Mouse (Mus musculus) neural tube, embryonic 15.5 days (tissue): Measurements from ENCODE around the gene Vmn2r10. TPM values are rescaled to one million over a fixed set of nuclear protein-coding genes. Genes with fewer than 3 reads are reported as not detected.
"Not testable (repeated sequence)": the region's sequence is repeated elsewhere in the genome, so short reads cannot be mapped to it uniquely, and the experiment has no call there.

Experiments used
- ATAC-seq: fragments of 200-750 bp; cut with Nextera tagmentation; 2 replicates; pipeline ENCODE4 v1.8.0; 2017; ENCODE audit warnings: mild to moderate bottlenecking, moderate TSS enrichment, moderate library complexity; ENCODE audit not compliant: low FRiP score
- H3K27ac ChIP-seq: fragments of 300-500 bp; sonication (generic); replicated peaks from 2 replicates; pipeline ENCODE4 v1.5.1; 2015; ENCODE audit warnings: mild to moderate bottlenecking, inconsistent platforms
- H3K27me3 ChIP-seq: fragments of 300-500 bp; sonication (generic); replicated peaks from 2 replicates; pipeline ENCODE4 v1.6.1; 2015; ENCODE audit warnings: inconsistent platforms
- H3K36me3 ChIP-seq: fragments of 300-500 bp; sonication (generic); 2 replicates; pipeline ENCODE4 v1.6.1; 2015; ENCODE audit warnings: inconsistent platforms
- H3K4me1 ChIP-seq: fragments of 300-500 bp; sonication (generic); 2 replicates; pipeline ENCODE4 v1.6.1; 2015; ENCODE audit warnings: inconsistent platforms
- H3K4me2 ChIP-seq: fragments of 300-500 bp; sonication (generic); 2 replicates; pipeline ENCODE4 v1.6.1; 2015; ENCODE audit warnings: inconsistent platforms, mild to moderate bottlenecking, moderate library complexity
- H3K4me3 ChIP-seq: fragments of 300-500 bp; sonication (generic); replicated peaks from 2 replicates; pipeline ENCODE4 v1.5.1; 2015; ENCODE audit warnings: mild to moderate bottlenecking, inconsistent platforms
- H3K9ac ChIP-seq: fragments of 300-500 bp; sonication (generic); replicated peaks from 2 replicates; pipeline ENCODE4 v1.6.1; 2015; ENCODE audit warnings: mild to moderate bottlenecking, inconsistent platforms
- H3K9me3 ChIP-seq: fragments of 300-500 bp; sonication (generic); replicated peaks from 2 replicates; pipeline ENCODE4 v1.6.1; 2016; ENCODE audit warnings: inconsistent platforms
- WGBS: fragments of 180-500 bp; shearing (Covaris S2); methylation state at CpG from one replicate; pipeline ENCODE4 v1.1.7; 2015; ENCODE audit warnings: mixed read lengths; 5-methylcytosine and 5-hydroxymethylcytosine counted together
- polyA plus RNA-seq: library from polyadenylated mRNA; unstranded; fragments of >200 nt; fragmentation: Nextera tagmentation; extraction: Ambion mirVana; gene quantifications from 2 replicates; pipeline ENCODE4 v1.2.1, GENCODE M21; 2015

Vmn2r10 gene
- not detected in 2 replicates for polyA plus RNA-seq

GRCm38 (mm10) chr5:109006427-109006826 lies at the start of gene Vmn2r10:
Gene Vmn2r10, minus strand, starts transcription at chr5:109006527.
- H3K4me3 ChIP-seq, H3K36me3 ChIP-seq, ATAC-seq, H3K4me2 ChIP-seq, H3K4me1 ChIP-seq, H3K9me3 ChIP-seq, H3K9ac ChIP-seq, H3K27me3 ChIP-seq, H3K27ac ChIP-seq: not testable (repeated sequence)

- WGBS = 100% methylated on average over 1 of the region's 1 CpGs
- peaks cover 8% of the 10 kb centered on the region for H3K9me3 ChIP-seq
- ATAC-seq = no peak
- no peaks in the 10 kb centered on the region for H3K4me1 ChIP-seq
- H3K4me2 ChIP-seq = no peak overlapping the region
- no peaks in the 10 kb centered on the region for H3K36me3 ChIP-seq
- no peak overlapping the region for H3K27ac ChIP-seq
- H3K9ac ChIP-seq = no peak overlapping the region
- no peaks in the 10 kb centered on the region for H3K27me3 ChIP-seq
- H3K4me3 ChIP-seq = no peak overlapping the region
Measured at GRCm38 (mm10) chr5:109055286-109055685, 49.0 kb upstream of the Vmn2r10 start.

GRCm38 (mm10) chr5:109032591-109032990 lies 26.3 kb upstream of the Vmn2r10 start:
- Histone ChIP-seq H3K4me2 (no peak overlapping the region), H3K9ac (no peak overlapping the region), H3K27me3 (no peaks in the 10 kb centered on the region), H3K27ac (no peak overlapping the region), H3K9me3 (no peaks in the 10 kb centered on the region; the same call in 1 of the 2 replicates), H3K4me1 (no peaks in the 10 kb centered on the region), H3K36me3 (no peaks in the 10 kb centered on the region), H3K4me3 (no peak overlapping the region)
- ATAC-seq = no peak

DNA sequence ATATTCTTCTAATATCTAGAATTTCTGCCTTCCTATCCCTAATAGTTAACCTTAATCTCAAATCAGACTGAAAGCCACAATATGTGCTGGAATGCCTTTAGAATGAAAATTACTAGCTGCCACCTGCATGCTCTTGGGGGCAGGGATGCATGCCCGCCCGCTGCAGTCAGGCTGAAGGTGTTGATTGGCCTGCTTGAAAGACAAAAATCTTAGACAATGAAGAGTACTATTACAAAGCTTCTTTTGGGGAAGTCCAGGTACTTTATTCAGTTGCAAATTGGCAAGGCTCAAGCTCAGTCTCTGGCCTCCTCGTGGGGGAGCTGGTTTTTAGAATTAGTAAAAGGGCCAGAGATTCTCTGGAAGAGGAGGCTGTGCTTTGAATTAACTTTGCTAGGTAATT lies 17.4 kb downstream of the Vmn2r10 start:
- ATAC-seq = no peak
- H3K4me1 ChIP-seq = no peaks in the 10 kb centered on the region
- peaks cover 22% of the 10 kb centered on the region for H3K9me3 ChIP-seq
- 80% methylated on average over 3 of the region's 3 CpGs for WGBS
- H3K27me3 ChIP-seq = no peaks in the 10 kb centered on the region
- H3K27ac ChIP-seq = no peak overlapping the region
- H3K4me3 ChIP-seq = no peak overlapping the region
- H3K9ac ChIP-seq = no peak overlapping the region
- no peak overlapping the region for H3K4me2 ChIP-seq
- no peaks in the 10 kb centered on the region for H3K36me3 ChIP-seq

Other genes starting within 250 kb of the Vmn2r10 start
- not detected in 2 replicates for gene Rnf212, start 231.5 kb downstream of the Vmn2r10 start, polyA plus RNA-seq
- gene Tmed11, start 211.2 kb downstream of the Vmn2r10 start, polyA plus RNA-seq = not detected in 2 replicates
- gene Vmn2r8, start 197.7 kb downstream of the Vmn2r10 start, polyA plus RNA-seq = not detected in 2 replicates
- gene Vmn2r9, start 153.9 kb downstream of the Vmn2r10 start, polyA plus RNA-seq = not detected in 2 replicates
- not detected in 2 replicates for gene Vmn2r11, start 53.0 kb upstream of the Vmn2r10 start, polyA plus RNA-seq
- not detected in 2 replicates for gene Vmn2r12, start 91.4 kb upstream of the Vmn2r10 start, polyA plus RNA-seq
- not detected in 2 replicates for gene Vmn2r13, start 185.7 kb upstream of the Vmn2r10 start, polyA plus RNA-seq
- not detected in 2 replicates for gene Vmn2r14, start 218.2 kb upstream of the Vmn2r10 start, polyA plus RNA-seq